Mouse (Mus musculus) heart, adult 11 months (tissue): Measurements from ENCODE around the gene Cyb5b.

Experiments
- DNase-seq: peaks from one replicate; pipeline ENCODE4 v3.0.0; 2022

Cyb5b gene

DNA sequence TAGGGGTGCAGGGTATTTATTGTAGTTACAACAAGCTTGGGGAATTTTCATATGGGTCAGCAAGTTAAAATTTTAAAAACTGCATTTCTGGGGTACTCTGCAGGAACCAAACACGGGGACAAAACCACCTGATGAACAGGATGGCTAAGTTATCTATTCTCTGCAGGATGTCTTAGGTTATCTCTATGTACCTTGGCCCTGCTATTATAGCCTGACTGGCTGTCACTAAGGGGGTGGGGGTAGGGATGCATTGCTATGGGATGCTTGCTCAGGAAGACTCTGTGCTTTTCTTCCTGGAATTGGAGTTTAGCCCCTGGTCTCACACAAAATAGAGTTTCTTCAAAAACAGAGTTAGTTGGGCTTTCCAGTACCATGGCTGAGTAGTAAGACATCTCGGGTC lies 83.3 kb downstream of the Cyb5b start:
- no peak for DNase-seq
